Mouse (Mus musculus): ENCODE results near the gene Cfap45. TPM values are rescaled to one million over a fixed set of nuclear protein-coding genes. Genes with fewer than 3 reads are reported as not detected.
A peak's percentile ranks its signal among the peaks of the same experiment; 100 is the strongest.

The Cfap45 gene
- total RNA-seq, 2 experiments from 2014 or later, result 1.3 to 1.8 TPM

DNA sequence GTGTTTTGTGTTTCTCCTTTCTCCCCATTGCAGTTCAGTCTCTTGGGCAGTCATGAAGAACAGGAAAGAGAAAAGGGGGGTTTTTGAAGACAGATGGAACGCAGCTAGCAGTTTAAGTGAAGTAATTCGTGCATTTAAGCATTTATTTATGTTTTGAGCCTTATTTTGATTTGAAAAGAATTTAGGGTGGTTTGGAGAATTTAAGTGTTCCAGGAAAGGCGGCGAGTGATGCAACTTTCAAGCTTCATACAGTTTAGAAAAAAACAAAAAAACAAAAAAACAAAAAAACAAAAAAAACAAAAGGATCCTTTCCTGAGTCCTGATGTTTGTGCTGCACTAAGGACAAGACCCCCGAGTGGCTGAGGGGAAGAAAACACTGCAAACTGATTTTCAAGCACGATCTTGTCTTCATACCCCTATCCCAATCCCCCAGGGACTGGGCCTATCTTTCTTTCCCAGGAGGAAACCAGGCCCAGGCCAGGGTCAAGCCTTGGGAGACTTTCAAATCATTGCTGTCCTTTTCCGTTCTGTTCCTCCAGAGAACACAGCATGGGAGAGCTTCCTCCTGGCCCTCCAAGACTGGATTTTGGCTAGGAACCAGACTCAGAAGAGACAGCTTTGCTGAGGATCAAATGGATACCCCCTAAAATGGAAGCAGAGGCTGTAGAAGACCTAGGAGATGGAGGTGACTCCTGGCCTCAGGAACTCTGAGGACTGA, 5.9 kb upstream of the Cfap45 start:
- no peak for DNase-seq (ENCODE audit: low spot score in 2 of 2)

- DNase-seq (ENCODE audit: low spot score in 2 of 2), result no peak
Measured at GRCm38 (mm10) chr1:172515396-172515795, 5.2 kb upstream of the Cfap45 start.

DNA sequence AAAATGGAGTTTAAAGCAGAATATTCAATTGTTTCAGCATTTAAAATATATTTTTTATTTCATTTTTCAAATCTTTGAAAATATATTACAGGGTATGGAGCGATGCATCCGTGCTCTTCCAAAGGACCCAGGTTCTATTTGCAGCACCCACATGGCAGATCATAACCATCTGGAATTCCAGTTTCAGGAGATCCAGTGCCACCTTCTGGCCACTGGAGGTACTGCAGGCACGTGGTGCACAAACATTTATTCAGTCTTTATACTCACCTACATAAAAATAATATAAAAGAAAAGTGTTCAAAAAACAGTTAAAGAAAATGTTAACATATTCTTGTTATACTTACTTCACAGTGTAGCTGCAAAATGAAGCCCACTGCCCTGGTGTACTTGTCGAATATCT, 2.6 kb upstream of the Cfap45 start:
- DNase-seq (ENCODE audit: low spot score in 2 of 2), result no peak

GRCm38 (mm10) chr1:172519644-172520043, 957 bp upstream of the Cfap45 start:
- no peak for DNase-seq (ENCODE audit: low spot score in 2 of 2)

DNA sequence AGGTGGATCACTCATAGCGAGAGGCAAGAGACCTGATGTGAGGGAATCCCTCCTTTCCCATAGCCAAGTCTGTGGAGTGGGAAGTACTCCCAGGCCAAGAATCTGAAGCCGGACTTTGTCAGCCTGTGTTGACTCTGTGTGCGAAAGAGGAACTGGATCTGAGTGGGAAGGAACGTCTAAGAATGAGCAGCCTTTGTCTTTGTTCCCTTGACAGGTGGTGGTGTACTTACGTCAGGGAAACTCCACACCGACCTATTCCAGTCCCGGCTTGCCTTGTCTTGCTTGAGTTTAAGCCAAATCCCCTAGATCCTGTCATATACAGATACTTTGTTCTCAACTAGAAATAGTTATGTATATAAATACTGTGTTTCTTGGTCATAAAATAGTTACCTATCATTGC, 1.9 kb downstream of the Cfap45 start:
- DNase-seq (ENCODE audit: low spot score in 2 of 2), result no peak

GRCm38 (mm10) chr1:172523699-172524101, 3.1 kb downstream of the Cfap45 start:
- DNase-seq (ENCODE audit: low spot score in 2 of 2), result no peak

DNA sequence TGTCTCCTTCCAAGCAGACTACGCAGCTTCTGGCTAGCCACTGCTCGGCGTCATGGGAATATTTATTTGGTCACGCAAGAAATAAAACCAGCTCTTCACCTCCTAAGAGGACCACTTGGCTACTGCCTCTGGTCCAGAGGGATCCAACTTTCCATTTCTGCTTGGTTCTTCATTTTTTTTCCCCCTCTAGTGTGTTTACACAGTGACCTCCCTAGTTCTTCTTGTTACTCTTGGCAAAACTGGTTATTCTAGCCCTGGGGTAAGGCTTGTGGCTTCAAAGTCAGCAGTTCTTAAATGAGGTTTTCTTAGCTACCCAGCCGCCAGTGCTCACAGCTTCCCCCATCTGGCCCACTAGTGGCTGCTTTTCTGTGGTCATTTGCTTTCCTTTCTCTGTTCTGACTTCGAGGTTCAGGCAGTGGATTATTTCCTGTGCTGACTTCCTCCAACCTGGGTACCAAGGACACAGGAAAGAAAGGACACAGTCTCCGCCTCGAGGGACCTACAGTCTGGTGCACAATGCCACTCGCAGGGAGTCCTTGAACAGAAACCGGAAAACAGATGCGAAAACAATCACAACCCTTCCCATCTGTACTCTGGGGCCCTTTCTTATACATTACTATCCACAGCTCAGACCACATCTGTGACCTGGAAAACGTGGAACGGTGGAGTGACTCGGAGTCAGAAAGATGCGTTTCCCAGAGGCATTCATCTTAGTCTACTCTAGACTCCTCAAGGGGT, 4.6 kb downstream of the Cfap45 start:
- no peak for DNase-seq (ENCODE audit: low spot score in 2 of 2)

DNA sequence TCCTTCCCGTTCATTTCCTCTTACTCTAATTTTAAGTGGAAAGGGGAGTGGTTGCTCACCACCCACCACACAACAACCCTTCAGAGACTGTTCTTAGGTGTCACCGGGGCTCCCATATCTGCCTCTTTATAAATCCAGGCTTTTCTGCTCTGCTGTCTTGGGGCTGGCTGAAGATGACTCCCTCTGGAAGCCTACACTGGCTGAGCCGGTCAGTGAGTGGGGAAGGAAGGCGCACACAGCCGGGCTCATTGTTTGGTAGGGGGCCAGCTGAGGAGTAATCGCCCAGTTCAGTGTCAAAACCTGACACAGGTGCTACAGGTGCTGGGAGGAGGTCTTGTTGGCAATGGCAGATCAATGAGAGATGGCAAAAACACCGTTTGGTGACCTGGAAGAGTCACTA, 5.4 kb downstream of the Cfap45 start:
- no peak for DNase-seq (ENCODE audit: low spot score in 2 of 2)

GRCm38 (mm10) chr1:172526380-172527081, 5.9 kb downstream of the Cfap45 start:
- no peak for DNase-seq (ENCODE audit: low spot score in 2 of 2)

DNA sequence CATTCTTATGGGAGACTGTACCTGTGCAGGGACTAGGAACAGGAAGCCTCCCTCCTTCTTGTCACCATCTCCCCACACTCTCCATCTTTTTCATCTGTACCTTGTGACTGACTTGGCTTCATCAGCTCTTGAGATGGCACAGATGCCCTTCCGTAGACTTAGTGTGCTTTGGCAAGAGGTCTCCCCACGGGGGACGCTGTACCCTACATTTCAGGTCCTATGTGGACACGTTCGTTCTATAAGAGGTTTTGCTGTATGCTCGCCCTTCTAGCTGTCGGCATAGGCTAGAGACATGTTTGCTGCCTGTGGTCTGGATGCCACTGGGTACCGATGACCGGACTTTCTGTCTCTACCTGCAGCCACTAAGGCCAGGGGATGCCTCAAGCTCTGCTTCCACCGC, 6.8 kb downstream of the Cfap45 start:
- no peak for DNase-seq (ENCODE audit: low spot score in 2 of 2)

- DNase-seq (ENCODE audit: low spot score in 2 of 2), result peak; percentile 74 to 88
Measured at GRCm38 (mm10) chr1:172528701-172529100, 8.1 kb downstream of the Cfap45 start.

DNA sequence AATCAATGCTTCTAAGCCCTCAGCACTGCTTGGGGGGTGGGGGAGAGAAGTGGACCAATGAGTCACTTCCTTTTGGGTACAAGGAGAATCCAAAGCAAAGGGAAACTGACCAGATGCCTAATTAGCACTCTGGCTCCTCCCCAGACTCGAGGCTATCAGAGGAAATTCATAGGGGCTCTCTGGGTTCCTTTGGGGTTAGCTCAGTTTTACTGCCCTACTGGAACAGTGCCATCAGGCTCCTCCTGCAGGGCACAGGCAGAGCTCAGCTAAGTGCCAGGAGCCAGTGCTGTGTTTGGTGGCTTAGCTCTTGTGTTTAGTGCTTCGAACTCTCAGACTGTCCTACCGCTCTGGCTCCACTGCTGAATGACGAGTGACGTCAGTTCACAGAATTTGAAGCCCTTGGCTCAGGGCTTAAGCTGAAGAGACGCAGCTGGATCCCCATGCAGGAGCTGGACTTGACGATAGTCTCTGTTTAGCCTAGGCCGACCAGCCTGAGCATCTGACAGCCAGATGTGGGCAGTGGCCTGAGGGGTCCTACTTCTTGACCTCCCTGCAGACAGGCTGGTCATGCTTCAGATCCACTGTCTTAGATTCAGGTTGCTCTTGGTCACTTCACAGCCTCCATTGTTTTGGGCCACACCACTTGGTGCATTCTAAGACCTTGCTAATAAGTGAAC, 10.1 kb downstream of the Cfap45 start:
- DNase-seq (ENCODE audit: low spot score in 2 of 2), result peak in 1 of 2 experiments; percentile 16

GRCm38 (mm10) chr1:172532551-172532950, 11.9 kb downstream of the Cfap45 start:
- DNase-seq (ENCODE audit: low spot score in 2 of 2), result peak in 1 of 2 experiments; percentile 18

GRCm38 (mm10) chr1:172535116-172535515, 14.5 kb downstream of the Cfap45 start:
- no peak for DNase-seq (ENCODE audit: low spot score in 2 of 2)

DNA sequence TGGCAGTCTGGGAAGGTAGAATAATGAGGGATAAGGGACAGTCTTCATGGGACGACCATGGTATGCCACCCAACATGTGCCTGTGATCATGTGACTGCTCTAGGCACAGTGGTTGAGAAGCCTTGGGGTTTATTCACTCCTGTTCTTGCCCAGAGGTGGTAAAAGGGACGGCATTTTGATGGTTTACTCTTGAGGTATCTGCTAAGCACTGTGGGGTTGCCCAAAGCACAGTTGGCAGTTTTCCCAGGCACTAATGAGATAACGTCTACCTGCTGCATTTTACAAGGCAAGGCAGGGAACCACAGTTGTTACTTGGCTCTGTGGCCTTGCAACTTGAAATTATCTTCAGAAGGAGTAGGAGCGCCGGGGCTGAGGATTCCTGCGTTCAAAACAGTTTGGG, 19.2 kb downstream of the Cfap45 start:
- no peak for DNase-seq (ENCODE audit: low spot score in 2 of 2)

- DNase-seq (ENCODE audit: low spot score in 2 of 2), result no peak
Measured at GRCm38 (mm10) chr1:172540283-172540820, 19.8 kb downstream of the Cfap45 start.

- no peak for DNase-seq (ENCODE audit: low spot score in 2 of 2)
Measured at GRCm38 (mm10) chr1:172546062-172546461, 25.5 kb downstream of the Cfap45 start.

DNA sequence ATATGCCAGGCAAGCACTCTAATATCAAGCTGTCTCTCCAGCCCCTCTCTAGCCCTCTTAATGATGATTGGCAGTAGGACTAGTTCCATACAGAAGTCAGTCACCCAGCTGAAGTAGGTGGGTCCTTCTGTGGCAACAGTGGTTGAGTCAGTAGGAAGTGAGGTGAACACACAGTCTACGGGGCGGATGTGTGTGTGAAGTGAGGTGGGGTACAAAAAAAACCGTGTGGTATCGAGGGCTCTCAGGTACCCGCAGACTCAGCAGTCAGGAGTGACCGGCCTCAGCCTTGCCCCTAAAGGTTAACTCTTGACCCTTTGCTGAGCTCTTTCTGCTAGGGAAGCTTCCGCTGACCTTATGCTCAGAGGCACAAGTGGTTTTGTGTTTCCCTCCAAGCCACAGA, 27.9 kb downstream of the Cfap45 start:
- DNase-seq (ENCODE audit: low spot score in 2 of 2), result no peak

- DNase-seq (ENCODE audit: low spot score in 2 of 2), result no peak
Measured at GRCm38 (mm10) chr1:172549314-172549713, 28.7 kb downstream of the Cfap45 start.

- DNase-seq (ENCODE audit: low spot score in 2 of 2), result no peak
Measured at GRCm38 (mm10) chr1:172549717-172550116, 29.1 kb downstream of the Cfap45 start.

DNA sequence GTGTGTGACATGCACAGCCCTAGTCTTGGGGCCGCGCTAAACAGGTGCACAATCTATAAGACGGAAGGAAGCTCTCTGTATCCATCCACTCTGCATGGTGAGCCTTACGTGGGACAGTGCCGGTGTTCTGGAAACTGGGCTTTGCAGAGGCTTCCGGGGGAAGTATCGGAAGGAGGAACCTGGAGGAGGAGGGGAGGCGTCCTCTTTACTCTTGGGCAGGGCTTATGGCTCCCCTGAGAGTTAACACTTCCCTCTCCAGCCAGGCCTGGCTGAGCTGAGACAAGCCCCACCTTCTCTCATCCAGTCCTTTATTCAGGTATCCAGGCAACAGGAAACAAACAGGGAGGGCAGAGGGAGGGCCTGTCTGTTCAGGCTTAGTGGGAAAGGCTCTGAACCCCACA, 29.9 kb downstream of the Cfap45 start:
- no peak for DNase-seq (ENCODE audit: low spot score in 2 of 2)
